Mouse (Mus musculus) thymus, postnatal 10 days (tissue): Measurements from ENCODE around the gene Adamts20.
"Not testable (repeated sequence)": the region's sequence is repeated elsewhere in the genome, so short reads cannot be mapped to it uniquely, and the experiment has no call there.

Experiments
- DNase-seq, 2 experiments: peaks; one replicate each; pipeline ENCODE4 v3.0.0; 2021; ENCODE audit warnings: low spot score in 2 of 2

Gene Adamts20

GRCm38 (mm10) chr15:94465318-94465717 is at the start of gene Adamts20:
Gene Adamts20, minus strand, starts transcription at chr15:94465418.
- DNase-seq, result no peak

GRCm38 (mm10) chr15:94503451-94504215 is 38.4 kb upstream of the Adamts20 start:
- DNase-seq, result no peak

GRCm38 (mm10) chr15:94499260-94499659 is 34.0 kb upstream of the Adamts20 start:
- no peak for DNase-seq

GRCm38 (mm10) chr15:94495936-94496335 is 30.7 kb upstream of the Adamts20 start:
- no peak for DNase-seq

- DNase-seq, result no peak
Observed at GRCm38 (mm10) chr15:94494445-94494844, 29.2 kb upstream of the Adamts20 start.

- DNase-seq, result no peak
Observed at GRCm38 (mm10) chr15:94489433-94489832, 24.2 kb upstream of the Adamts20 start.

- not testable (repeated sequence) for DNase-seq
Observed at GRCm38 (mm10) chr15:94488028-94488427, 22.8 kb upstream of the Adamts20 start.

- DNase-seq, result no peak
Observed at GRCm38 (mm10) chr15:94482555-94482954, 17.3 kb upstream of the Adamts20 start.

- no peak for DNase-seq
Observed at GRCm38 (mm10) chr15:94480792-94481191, 15.6 kb upstream of the Adamts20 start.

- DNase-seq, result no peak
Observed at GRCm38 (mm10) chr15:94480248-94480647, 15.0 kb upstream of the Adamts20 start.

GRCm38 (mm10) chr15:94479513-94480136 is 14.4 kb upstream of the Adamts20 start:
- DNase-seq, result no peak

- peak; percentile 11 to 20 for DNase-seq
Observed at GRCm38 (mm10) chr15:94478706-94479105, 13.5 kb upstream of the Adamts20 start.

- DNase-seq, result no peak
Observed at GRCm38 (mm10) chr15:94477287-94477686, 12.1 kb upstream of the Adamts20 start.

- DNase-seq, result no peak
Observed at GRCm38 (mm10) chr15:94475975-94476374, 10.8 kb upstream of the Adamts20 start.

- DNase-seq, result no peak
Observed at GRCm38 (mm10) chr15:94470361-94470760, 5.1 kb upstream of the Adamts20 start.

GRCm38 (mm10) chr15:94464881-94465280 is 337 bp downstream of the Adamts20 start:
- no peak for DNase-seq

- no peak for DNase-seq
Observed at GRCm38 (mm10) chr15:94463251-94463650, 2.0 kb downstream of the Adamts20 start.

GRCm38 (mm10) chr15:94462206-94462605 is 3.0 kb downstream of the Adamts20 start:
- no peak for DNase-seq

- no peak for DNase-seq
Observed at GRCm38 (mm10) chr15:94461166-94461565, 4.1 kb downstream of the Adamts20 start.

- DNase-seq, result no peak
Observed at GRCm38 (mm10) chr15:94457636-94458390, 7.4 kb downstream of the Adamts20 start.

GRCm38 (mm10) chr15:94452848-94453247 is 12.4 kb downstream of the Adamts20 start:
- no peak for DNase-seq

- no peak for DNase-seq
Observed at GRCm38 (mm10) chr15:94451600-94451999, 13.6 kb downstream of the Adamts20 start.
